Mouse (Mus musculus) midbrain, embryonic 13.5 days (tissue): ENCODE data around the gene Ldhal6b. TPM values are rescaled to one million over a fixed set of nuclear protein-coding genes. Genes with fewer than 3 reads are reported as not detected.

Experiments used
- ATAC-seq: fragments of 200-750 bp; cut with Nextera tagmentation; 2 replicates; pipeline ENCODE4 v1.8.0; 2017; ENCODE audit warnings: mild to moderate bottlenecking, moderate TSS enrichment, moderate library complexity
- H3K27ac ChIP-seq: fragments of 300-500 bp; sonication (generic); 2 replicates; pipeline ENCODE4 v1.5.1; 2015; ENCODE audit warnings: inconsistent platforms, mild to moderate bottlenecking, moderate library complexity
- H3K27me3 ChIP-seq: fragments of 300-500 bp; sonication (generic); 2 replicates; pipeline ENCODE4 v1.6.1; 2015; ENCODE audit warnings: mild to moderate bottlenecking, inconsistent platforms
- H3K36me3 ChIP-seq: fragments of 300-500 bp; sonication (generic); 2 replicates; pipeline ENCODE4 v1.6.1; 2015; ENCODE audit warnings: mild to moderate bottlenecking, inconsistent platforms
- H3K4me1 ChIP-seq: fragments of 300-500 bp; sonication (generic); replicated peaks from 2 replicates; pipeline ENCODE4 v1.6.1; 2015; ENCODE audit warnings: inconsistent platforms
- H3K4me2 ChIP-seq: fragments of 300-500 bp; sonication (generic); replicated peaks from 2 replicates; pipeline ENCODE4 v1.6.1; 2015; ENCODE audit warnings: moderate library complexity, mild to moderate bottlenecking, inconsistent platforms
- H3K4me3 ChIP-seq: fragments of 300-500 bp; sonication (generic); replicated peaks from 2 replicates; pipeline ENCODE4 v1.5.1; 2015; ENCODE audit warnings: mild to moderate bottlenecking, inconsistent platforms
- H3K9ac ChIP-seq: fragments of 300-500 bp; sonication (generic); replicated peaks from 2 replicates; pipeline ENCODE4 v1.6.1; 2015; ENCODE audit warnings: mild to moderate bottlenecking, inconsistent platforms
- H3K9me3 ChIP-seq: fragments of 300-500 bp; sonication (generic); 2 replicates; pipeline ENCODE4 v1.6.1; 2016; ENCODE audit warnings: mild to moderate bottlenecking, inconsistent platforms
- WGBS: fragments of 180-500 bp; shearing (Covaris S2); methylation state at CpG from one replicate; pipeline ENCODE4 v1.1.7; 2015; 5-methylcytosine and 5-hydroxymethylcytosine counted together
- polyA plus RNA-seq: library from polyadenylated mRNA; unstranded; fragments of >200 nt; fragmentation: Nextera tagmentation; extraction: Ambion mirVana; gene quantifications from 2 replicates; pipeline ENCODE4 v1.2.1, GENCODE M21; 2015

Ldhal6b gene
- polyA plus RNA-seq, 1 experiment from 2014 or later: not detected

DNA sequence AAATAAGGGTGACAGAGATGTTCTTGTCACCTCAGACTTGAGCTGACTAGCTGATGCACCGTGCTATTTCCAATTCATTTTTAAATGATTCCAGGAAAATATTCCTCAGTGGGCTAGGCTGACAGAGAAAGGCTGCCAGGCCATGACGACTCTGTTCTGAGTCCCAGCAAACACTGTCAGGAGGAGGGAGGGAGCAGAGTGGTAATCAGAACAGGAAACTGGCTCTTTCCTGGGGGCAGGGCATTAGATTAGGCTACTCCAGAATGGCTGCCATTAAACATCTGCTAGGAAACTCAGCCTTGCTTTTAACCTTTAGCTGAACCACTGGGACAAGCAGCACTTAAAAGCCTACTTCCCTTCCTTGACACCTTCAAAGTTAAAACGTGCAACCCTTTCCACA lies 6.6 kb upstream of the Ldhal6b start:
- H3K27ac ChIP-seq: no peak overlapping the region
- 74% methylated on average over 3 of the region's 3 CpGs for WGBS
- no peak overlapping the region for H3K4me2 ChIP-seq
- H3K36me3 ChIP-seq: peaks cover 7% of the 10 kb centered on the region; the same call in 1 of the 2 replicates
- H3K9me3 ChIP-seq: no peaks in the 10 kb centered on the region
- no peak overlapping the region for H3K9ac ChIP-seq
- ATAC-seq: no peak
- no peaks in the 10 kb centered on the region for H3K4me1 ChIP-seq
- no peaks in the 10 kb centered on the region for H3K27me3 ChIP-seq
- H3K4me3 ChIP-seq: no peak overlapping the region

DNA sequence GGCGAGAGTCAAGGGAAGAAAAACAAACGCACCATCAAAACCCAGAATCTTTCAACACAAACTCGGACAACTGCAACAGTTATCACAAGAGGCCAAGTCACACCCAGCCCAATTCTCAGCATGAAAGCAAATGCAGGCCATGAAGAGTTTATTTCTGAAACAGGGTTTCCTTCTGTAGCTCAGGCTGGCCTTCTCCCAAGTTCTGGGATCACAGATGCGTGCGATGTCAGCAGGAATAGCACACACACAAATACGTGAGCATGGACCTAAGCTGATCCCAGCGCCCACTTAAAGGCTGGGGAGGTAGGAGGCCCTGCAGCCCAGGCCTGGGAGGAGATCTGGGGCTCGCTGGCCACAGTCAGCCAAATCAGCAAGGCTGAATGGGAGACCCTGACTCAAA lies 5.6 kb upstream of the Ldhal6b start:
- Histone ChIP-seq H3K27ac (no peak overlapping the region), H3K36me3 (peaks cover 9% of the 10 kb centered on the region; the same call in 1 of the 2 replicates), H3K9me3 (no peaks in the 10 kb centered on the region), H3K4me2 (no peak overlapping the region), H3K4me1 (no peaks in the 10 kb centered on the region), H3K9ac (no peak overlapping the region), H3K4me3 (no peak overlapping the region), H3K27me3 (no peaks in the 10 kb centered on the region)
- no peak for ATAC-seq
- WGBS: 89% methylated on average over 8 of the region's 8 CpGs

DNA sequence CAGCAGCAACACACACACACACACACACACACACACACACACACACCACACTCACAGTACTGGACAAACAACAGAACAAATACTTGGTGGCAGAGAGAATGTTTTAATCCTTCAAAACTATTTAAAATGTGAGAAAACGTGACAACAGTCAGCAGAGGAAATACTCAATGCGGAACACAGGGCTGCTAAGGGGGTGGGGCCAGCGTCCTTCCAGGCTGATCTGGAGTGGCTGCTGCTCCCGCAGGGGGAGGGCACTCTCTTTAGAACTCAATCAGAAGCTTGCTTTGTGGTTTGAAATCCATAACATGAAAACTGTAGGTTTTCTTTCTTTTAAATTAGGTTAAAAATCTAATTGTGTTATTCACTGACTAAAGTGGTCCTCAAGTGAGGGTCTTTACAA lies 3.3 kb upstream of the Ldhal6b start:
- ATAC-seq: no peak
- no peak overlapping the region for H3K9ac ChIP-seq
- peaks cover 27% of the 10 kb centered on the region for H3K36me3 ChIP-seq
- no peaks in the 10 kb centered on the region for H3K27me3 ChIP-seq
- H3K4me3 ChIP-seq: no peak overlapping the region
- WGBS: 49% methylated on average over 4 of the region's 4 CpGs
- no peak overlapping the region for H3K4me2 ChIP-seq
- H3K9me3 ChIP-seq: no peaks in the 10 kb centered on the region
- H3K27ac ChIP-seq: no peak overlapping the region
- H3K4me1 ChIP-seq: no peaks in the 10 kb centered on the region

DNA sequence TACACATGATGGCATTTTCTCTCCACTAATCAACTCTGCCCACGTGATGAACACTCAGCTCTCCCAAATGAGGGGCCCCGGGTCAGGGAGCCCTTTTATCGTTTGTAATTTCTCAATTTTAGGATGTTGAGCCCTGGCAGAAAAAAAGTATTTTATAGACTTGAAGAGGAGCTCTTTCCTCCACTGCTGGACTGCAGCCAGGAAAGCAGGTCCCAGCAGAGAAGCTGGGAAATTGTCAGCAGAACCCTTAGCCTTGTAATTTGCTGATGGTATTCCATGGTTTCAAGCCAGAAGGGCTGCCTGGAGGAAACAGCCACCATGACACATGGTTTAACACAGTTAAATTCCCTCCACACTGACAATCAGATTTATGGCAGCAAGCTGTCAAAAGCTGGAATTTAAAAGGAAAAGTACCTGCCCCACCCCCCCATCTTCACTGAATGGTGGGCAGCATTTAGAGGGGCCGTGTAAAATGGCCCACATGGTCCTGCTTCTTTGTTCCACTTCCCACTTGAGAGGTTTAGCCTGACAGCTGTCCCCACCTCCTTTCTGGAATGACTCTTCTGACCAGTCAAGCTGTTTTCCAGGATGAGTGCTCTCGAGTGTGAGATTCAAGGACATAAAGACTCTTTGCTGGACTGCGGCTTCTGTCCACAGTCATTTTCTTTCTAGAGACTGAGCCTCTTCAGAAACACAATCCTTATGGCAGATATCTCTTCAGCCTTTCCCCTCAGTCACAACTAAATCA lies 1.4 kb upstream of the Ldhal6b start:
- H3K36me3 ChIP-seq: peaks cover 27% of the 10 kb centered on the region
- no peak overlapping the region for H3K4me2 ChIP-seq
- no peaks in the 10 kb centered on the region for H3K4me1 ChIP-seq
- no peak overlapping the region for H3K4me3 ChIP-seq
- H3K27me3 ChIP-seq: no peaks in the 10 kb centered on the region
- no peaks in the 10 kb centered on the region for H3K9me3 ChIP-seq
- H3K27ac ChIP-seq: no peak overlapping the region
- no peak for ATAC-seq
- H3K9ac ChIP-seq: no peak overlapping the region
- 73% methylated on average over 6 of the region's 6 CpGs for WGBS

DNA sequence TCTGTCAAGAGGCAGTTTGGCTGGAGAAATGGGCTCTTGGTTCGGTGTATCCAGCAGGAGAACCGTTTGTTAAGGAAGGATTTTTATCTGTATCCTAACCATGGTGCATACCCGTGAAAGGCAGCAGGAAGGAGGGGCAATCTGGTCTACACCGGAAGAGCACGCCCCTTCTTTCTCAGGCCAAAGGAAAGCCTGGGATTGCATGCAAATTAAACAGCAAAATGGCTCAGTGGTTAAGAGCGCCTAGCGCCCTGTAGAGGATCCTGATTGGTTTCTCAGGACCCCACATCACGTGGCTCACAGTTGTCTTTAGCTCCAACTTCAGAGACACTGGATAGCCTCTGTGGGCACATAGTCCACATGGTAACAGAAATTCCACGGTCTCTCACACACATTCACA lies 489 bp upstream of the Ldhal6b start:
- no peak for ATAC-seq
- H3K9me3 ChIP-seq: no peaks in the 10 kb centered on the region
- H3K4me3 ChIP-seq: no peak overlapping the region
- H3K36me3 ChIP-seq: peaks cover 27% of the 10 kb centered on the region
- 87% methylated on average over 9 of the region's 9 CpGs for WGBS
- no peaks in the 10 kb centered on the region for H3K27me3 ChIP-seq
- H3K4me2 ChIP-seq: no peak overlapping the region
- H3K4me1 ChIP-seq: no peaks in the 10 kb centered on the region
- H3K27ac ChIP-seq: no peak overlapping the region
- no peak overlapping the region for H3K9ac ChIP-seq

DNA sequence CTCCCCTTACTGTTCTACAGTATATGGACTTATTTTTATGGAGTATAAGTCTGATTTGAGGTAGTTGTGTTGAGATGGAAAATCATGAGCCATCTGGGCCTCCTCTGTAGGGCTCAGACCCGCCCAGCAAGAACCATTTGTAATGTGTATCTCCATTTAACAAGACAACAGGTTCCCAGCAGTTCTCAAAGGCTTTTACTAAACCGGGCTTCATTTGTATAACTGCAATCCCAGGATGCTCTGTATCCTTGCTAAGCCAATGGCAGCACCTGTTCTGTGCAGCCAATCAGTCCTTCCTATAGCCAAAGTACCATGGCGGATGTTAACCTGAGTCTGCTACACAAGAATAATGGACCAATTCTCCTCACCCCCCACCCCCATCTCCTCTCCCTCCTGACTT lies 2.0 kb downstream of the Ldhal6b start:
- ATAC-seq: no peak
- 85% methylated on average over 3 of the region's 3 CpGs for WGBS
- H3K27me3 ChIP-seq: no peaks in the 10 kb centered on the region

DNA sequence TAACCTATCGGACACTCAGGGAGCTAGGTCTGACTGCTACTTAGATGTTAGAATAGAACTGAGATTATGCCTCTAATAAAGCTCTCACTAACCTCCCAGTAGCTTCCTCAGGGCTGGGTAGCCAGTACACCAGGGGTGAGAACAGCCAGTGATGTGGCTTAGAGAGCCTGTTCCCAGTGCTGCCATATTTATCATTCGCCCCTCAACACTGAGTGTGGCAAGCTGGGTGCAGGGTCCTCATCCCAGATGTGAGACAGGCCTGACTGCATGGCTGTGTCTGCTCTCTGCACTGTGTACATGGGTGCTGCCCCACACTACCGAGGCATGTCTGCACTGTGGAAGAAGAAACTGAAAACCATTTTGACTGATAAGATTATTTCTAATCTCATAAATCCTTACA lies 4.5 kb downstream of the Ldhal6b start:
- ATAC-seq: no peak
- Histone ChIP-seq H3K9me3 (no peaks in the 10 kb centered on the region), H3K36me3 (peaks cover 35% of the 10 kb centered on the region), H3K27me3 (no peaks in the 10 kb centered on the region), H3K9ac (no peak overlapping the region), H3K4me3 (no peak overlapping the region), H3K27ac (no peak overlapping the region), H3K4me2 (no peak overlapping the region), H3K4me1 (no peaks in the 10 kb centered on the region)
- 97% methylated on average over 3 of the region's 3 CpGs for WGBS

More for the DNA sequence above, 2.0 kb downstream of the Ldhal6b start:
- H3K9me3 ChIP-seq: no peaks in the 10 kb centered on the region
- H3K4me3 ChIP-seq: no peak overlapping the region
- H3K4me1 ChIP-seq: no peaks in the 10 kb centered on the region
- no peak overlapping the region for H3K27ac ChIP-seq
- H3K36me3 ChIP-seq: peaks cover 32% of the 10 kb centered on the region
- H3K4me2 ChIP-seq: no peak overlapping the region
- H3K9ac ChIP-seq: no peak overlapping the region

DNA sequence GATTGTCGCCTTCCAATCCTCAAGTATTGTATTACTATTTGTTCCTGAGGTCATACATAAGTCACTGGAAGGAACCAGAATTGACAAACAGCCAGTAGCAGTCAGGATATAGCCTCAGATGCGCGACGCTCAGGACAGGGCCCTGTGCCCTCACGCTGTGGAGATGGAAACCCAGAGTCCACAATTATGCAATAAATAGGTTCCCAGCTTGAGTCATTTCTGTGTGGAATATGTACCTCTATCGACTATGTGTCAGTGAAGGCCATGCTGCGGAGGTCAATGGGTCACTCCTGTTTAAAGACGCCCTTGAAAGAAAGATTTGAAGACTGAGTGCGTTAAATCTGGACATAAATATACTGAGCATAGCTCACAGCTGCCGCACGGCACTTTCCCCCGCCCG lies 5.2 kb downstream of the Ldhal6b start:
- ATAC-seq: no peak
- Histone ChIP-seq H3K4me3 (no peak overlapping the region), H3K4me1 (no peaks in the 10 kb centered on the region), H3K36me3 (peaks cover 31% of the 10 kb centered on the region), H3K9ac (no peak overlapping the region), H3K27me3 (no peaks in the 10 kb centered on the region), H3K4me2 (no peak overlapping the region), H3K9me3 (no peaks in the 10 kb centered on the region), H3K27ac (no peak overlapping the region)
- WGBS: 94% methylated on average over 13 of the region's 13 CpGs

DNA sequence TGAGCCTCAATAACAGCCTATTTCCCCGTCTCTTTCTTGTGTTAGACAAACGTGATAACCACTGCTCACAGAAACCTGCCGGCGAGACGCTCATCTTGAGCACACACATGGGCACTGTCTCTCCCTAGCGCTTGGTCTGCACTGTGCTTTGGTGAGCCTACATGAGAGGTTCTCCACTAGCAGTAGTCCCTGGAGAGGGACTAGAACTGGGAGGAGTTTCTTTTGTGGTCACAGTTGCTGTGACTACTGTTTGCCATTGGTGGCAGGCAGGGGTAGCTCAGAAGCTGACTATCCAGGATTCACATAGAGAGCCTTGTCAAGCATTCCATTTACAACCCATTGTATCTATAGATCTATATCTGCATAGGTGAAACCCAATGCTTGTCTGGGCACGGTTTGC lies 5.8 kb downstream of the Ldhal6b start:
- peaks cover 25% of the 10 kb centered on the region for H3K36me3 ChIP-seq
- H3K4me1 ChIP-seq: no peaks in the 10 kb centered on the region
- H3K9me3 ChIP-seq: no peaks in the 10 kb centered on the region
- H3K4me3 ChIP-seq: no peak overlapping the region
- H3K27ac ChIP-seq: no peak overlapping the region
- ATAC-seq: no peak
- no peak overlapping the region for H3K9ac ChIP-seq
- no peak overlapping the region for H3K4me2 ChIP-seq
- no peaks in the 10 kb centered on the region for H3K27me3 ChIP-seq
- 93% methylated on average over 7 of the region's 7 CpGs for WGBS

DNA sequence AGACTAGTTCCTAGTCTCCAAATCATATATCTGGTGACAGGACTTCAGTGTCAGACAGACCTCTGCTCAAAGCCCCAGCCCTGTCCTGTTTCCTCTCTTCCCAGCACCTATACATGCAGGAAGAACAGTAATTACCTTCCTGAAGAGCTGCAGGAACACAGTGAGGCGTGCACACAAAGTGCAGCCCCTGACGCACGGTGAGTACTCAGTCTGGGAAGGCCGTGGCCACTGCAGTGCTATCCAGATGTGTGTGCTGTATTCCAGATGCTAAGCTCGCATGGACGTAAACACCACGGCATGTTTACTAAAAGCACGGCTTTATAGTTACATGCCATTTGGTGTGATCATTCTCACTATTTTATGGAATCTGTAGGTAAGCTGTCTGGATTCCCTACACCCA lies 6.3 kb downstream of the Ldhal6b start:
- 95% methylated on average over 8 of the region's 8 CpGs for WGBS
- H3K9ac ChIP-seq: no peak overlapping the region
- peaks cover 21% of the 10 kb centered on the region for H3K36me3 ChIP-seq
- H3K4me1 ChIP-seq: no peaks in the 10 kb centered on the region
- H3K27me3 ChIP-seq: no peaks in the 10 kb centered on the region
- H3K4me3 ChIP-seq: no peak overlapping the region
- ATAC-seq: no peak
- no peaks in the 10 kb centered on the region for H3K9me3 ChIP-seq
- H3K27ac ChIP-seq: no peak overlapping the region
- no peak overlapping the region for H3K4me2 ChIP-seq

DNA sequence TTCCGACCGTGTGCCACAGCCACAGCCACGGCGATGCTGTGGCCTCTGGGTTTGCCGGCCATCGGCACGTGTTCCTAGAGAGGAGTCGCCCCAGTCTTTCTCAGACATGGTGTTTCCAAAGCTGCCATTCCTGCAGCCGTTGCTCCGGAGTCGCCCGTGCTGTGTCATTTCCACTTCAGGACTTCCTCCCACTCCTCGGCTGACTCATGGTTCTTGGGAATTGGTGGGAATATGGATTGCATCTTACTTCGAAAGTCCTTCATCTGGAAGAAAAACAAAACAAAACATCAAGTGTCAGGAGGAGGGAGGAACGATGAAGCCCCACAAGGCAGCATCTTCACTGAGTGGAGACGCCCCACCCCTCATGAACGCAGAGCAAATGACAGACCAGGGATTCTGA lies 7.4 kb downstream of the Ldhal6b start:
- Histone ChIP-seq H3K27me3 (no peaks in the 10 kb centered on the region), H3K27ac (no peak overlapping the region), H3K4me3 (no peak overlapping the region), H3K4me2 (no peak overlapping the region), H3K4me1 (peaks cover 2% of the 10 kb centered on the region; the same call in 1 of the 2 replicates), H3K9me3 (no peaks in the 10 kb centered on the region), H3K9ac (no peak overlapping the region), H3K36me3 (peaks cover 19% of the 10 kb centered on the region)
- ATAC-seq: no peak
- 96% methylated on average over 17 of the region's 17 CpGs for WGBS

DNA sequence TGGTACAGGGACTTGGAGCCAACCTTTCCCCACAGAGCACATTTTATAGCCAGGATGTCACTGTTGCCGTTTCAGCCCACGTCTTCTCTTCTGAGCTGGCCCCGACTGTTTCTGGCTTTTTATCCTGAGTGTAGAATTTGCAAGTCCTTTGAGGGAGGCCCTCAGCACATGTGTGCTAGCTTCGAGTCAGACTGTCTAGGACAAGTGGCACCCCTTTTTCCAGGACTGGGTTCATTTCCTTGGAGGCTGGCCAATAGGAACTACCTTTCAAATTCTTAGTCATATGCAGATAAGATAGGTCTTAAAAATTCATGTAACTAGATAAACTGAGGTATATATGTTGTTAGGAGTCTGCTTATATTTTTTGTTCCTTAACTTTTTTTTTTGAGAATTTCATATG lies 8.2 kb downstream of the Ldhal6b start:
- no peak overlapping the region for H3K4me3 ChIP-seq
- H3K9me3 ChIP-seq: no peaks in the 10 kb centered on the region
- ATAC-seq: no peak
- no peak overlapping the region for H3K27ac ChIP-seq
- H3K4me2 ChIP-seq: no peak overlapping the region
- H3K36me3 ChIP-seq: peaks cover 19% of the 10 kb centered on the region
- no peak overlapping the region for H3K9ac ChIP-seq
- peaks cover 2% of the 10 kb centered on the region; the same call in 1 of the 2 replicates for H3K4me1 ChIP-seq
- 86% methylated on average over 4 of the region's 4 CpGs for WGBS
- H3K27me3 ChIP-seq: peaks cover 6% of the 10 kb centered on the region

DNA sequence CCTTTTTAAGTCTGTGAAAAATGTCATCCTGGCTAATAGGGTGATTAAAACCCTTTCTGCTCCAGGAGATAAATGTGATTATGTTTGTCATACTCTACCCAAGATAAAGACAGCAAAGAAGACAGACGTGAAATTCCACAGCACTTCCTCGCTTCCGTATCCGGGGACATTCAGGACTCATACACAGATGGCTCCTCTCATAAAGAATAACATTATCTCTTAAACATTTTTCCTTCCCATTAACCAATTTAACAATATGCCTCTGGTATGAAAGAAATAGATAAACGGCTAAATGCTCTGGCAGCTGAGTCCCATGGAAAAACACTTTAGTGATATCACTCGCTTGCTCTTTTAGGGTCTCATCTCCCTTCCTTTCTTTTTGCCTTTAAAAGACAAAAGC lies 11.5 kb downstream of the Ldhal6b start:
- H3K4me1 ChIP-seq: peaks cover 8% of the 10 kb centered on the region; the same call in 1 of the 2 replicates
- H3K9ac ChIP-seq: no peak overlapping the region
- no peak overlapping the region for H3K27ac ChIP-seq
- no peaks in the 10 kb centered on the region for H3K9me3 ChIP-seq
- H3K4me2 ChIP-seq: no peak overlapping the region
- H3K27me3 ChIP-seq: peaks cover 30% of the 10 kb centered on the region
- H3K4me3 ChIP-seq: no peak overlapping the region
- peaks cover 14% of the 10 kb centered on the region for H3K36me3 ChIP-seq
- ATAC-seq: no peak
- WGBS: 63% methylated on average over 6 of the region's 6 CpGs
